Mouse (Mus musculus) embryonic facial prominence, embryonic 14.5 days (tissue): ENCODE measurements at regions not wholly inside any gene's neighbourhood (a gene's known extent, or its start where the extent isn't known, plus 50 kb on each side); places are given as distances from the start of the nearest gene placed in this dataset.
"Not testable (repeated sequence)": the region's sequence is repeated elsewhere in the genome, so short reads cannot be mapped to it uniquely, and the experiment has no call there.

Experiments
- ATAC-seq: fragments of 200-750 bp; cut with Nextera tagmentation; 2 replicates; pipeline ENCODE4 v1.8.0; 2017; ENCODE audit warnings: low read depth, moderate number of reproducible peaks, moderate TSS enrichment
- DNase-seq: peaks from one replicate; pipeline ENCODE4 v3.0.0-alpha.2; 2015; ENCODE audit warnings: low spot score
- H3K27ac ChIP-seq: fragments of 300-500 bp; sonication (generic); replicated peaks from 2 replicates; pipeline ENCODE4 v1.5.1; 2014; ENCODE audit warnings: low read depth, mild to moderate bottlenecking, low read length, moderate library complexity
- H3K27me3 ChIP-seq: fragments of 300-500 bp; sonication (generic); replicated peaks from 2 replicates; pipeline ENCODE4 v1.6.1; 2014; ENCODE audit warnings: low read length; ENCODE audit not compliant: control insufficient read depth, insufficient read depth
- H3K36me3 ChIP-seq: fragments of 300-500 bp; sonication (generic); 2 replicates; pipeline ENCODE4 v1.6.1; 2014; ENCODE audit warnings: low read length, mixed read lengths; ENCODE audit not compliant: control insufficient read depth, insufficient read depth
- H3K4me1 ChIP-seq: fragments of 300-500 bp; sonication (generic); 2 replicates; pipeline ENCODE4 v1.6.1; 2014; ENCODE audit warnings: antibody characterized with exemption, low read length; ENCODE audit not compliant: control insufficient read depth, insufficient read depth
- H3K4me2 ChIP-seq: fragments of 300-500 bp; sonication (generic); 2 replicates; pipeline ENCODE4 v1.6.1; 2014; ENCODE audit warnings: low read depth, mild to moderate bottlenecking, low read length, moderate library complexity, mixed read lengths
- H3K4me3 ChIP-seq: fragments of 300-500 bp; sonication (generic); 2 replicates; pipeline ENCODE4 v1.5.1; 2014; ENCODE audit warnings: low read depth, mild to moderate bottlenecking, low read length
- H3K9ac ChIP-seq: fragments of 300-500 bp; sonication (generic); 2 replicates; pipeline ENCODE4 v1.6.1; 2014; ENCODE audit warnings: low read depth, mild to moderate bottlenecking, low read length, moderate library complexity, mixed read lengths
- H3K9me3 ChIP-seq: fragments of 300-500 bp; sonication (generic); 2 replicates; pipeline ENCODE4 v1.6.1; 2016; ENCODE audit warnings: low read length; ENCODE audit not compliant: control insufficient read depth
- WGBS: fragments of 180-500 bp; shearing (Covaris S2); extraction: QIAGEN DNeasy Blood & Tissue Kit; methylation state at CpG from one replicate; pipeline ENCODE4 v1.1.7; 2014; 5-methylcytosine and 5-hydroxymethylcytosine counted together

GRCm38 (mm10) chr5:25639187-25639586, 66.4 kb downstream of the Xrcc2 start:
- no peak for ATAC-seq

GRCm38 (mm10) chr5:25638097-25638496, 67.5 kb downstream of the Xrcc2 start:
- no peak overlapping the region for H3K27ac ChIP-seq
- ATAC-seq (peak; percentile 18; the same call in 1 of the 2 replicates), DNase-seq (peak; percentile 31)
- H3K4me1 ChIP-seq, result no peaks in the 10 kb centered on the region
- no peaks in the 10 kb centered on the region for H3K36me3 ChIP-seq
- H3K9ac ChIP-seq, result no peak overlapping the region
- H3K4me2 ChIP-seq, result no peak overlapping the region
- H3K27me3 ChIP-seq, result no peaks in the 10 kb centered on the region
- no peak overlapping the region for H3K4me3 ChIP-seq
- 0 out of 2 replicates have a peak, but pooled peaks cover 4% of the 10 kb centered on the region for H3K9me3 ChIP-seq

More at GRCm38 (mm10) chr5:25639187-25639586, 66.4 kb downstream of the Xrcc2 start:
- 83% methylated on average over 5 of the region's 5 CpGs for WGBS
- Histone ChIP-seq H3K36me3 (no peaks in the 10 kb centered on the region), H3K27ac (no peak overlapping the region), H3K27me3 (no peaks in the 10 kb centered on the region), H3K9ac (no peak overlapping the region), H3K9me3 (0 out of 2 replicates have a peak, but pooled peaks cover 4% of the 10 kb centered on the region), H3K4me2 (no peak overlapping the region), H3K4me3 (no peak overlapping the region), H3K4me1 (no peaks in the 10 kb centered on the region)
- DNase-seq, result no peak

DNA sequence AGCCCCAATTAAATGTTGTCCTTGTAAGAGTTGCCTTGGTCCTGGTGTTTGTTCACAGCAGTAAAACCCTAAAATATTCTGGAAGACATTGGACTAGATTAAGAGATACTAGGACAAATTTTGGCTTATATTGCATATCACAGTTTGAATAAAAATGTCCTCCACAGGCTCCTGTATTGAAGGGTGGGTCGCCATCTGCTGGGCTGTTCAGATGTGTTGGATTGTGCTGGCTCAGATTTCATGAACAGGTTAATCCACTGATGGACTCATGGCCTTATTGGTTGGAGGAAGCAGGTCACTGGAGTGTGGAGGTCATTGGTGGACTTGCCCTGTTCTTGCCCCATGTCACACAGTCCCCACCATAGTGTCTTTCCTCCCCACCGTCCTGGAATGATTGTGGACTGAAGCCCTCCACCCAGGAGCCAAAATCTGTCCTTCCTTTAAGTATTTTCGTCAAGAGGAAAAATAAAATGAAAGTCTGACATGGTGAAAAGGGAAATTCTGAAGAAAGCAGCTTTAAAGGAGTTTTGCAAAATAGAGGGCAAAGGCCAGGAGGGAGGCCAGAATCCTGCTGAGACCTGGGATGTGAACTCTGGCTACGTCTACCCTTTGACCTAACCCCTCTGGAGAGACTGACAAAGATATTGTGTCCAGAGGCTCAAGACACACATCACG, 72.6 kb downstream of the Xrcc2 start:
- no peaks in the 10 kb centered on the region for H3K36me3 ChIP-seq
- no peak overlapping the region for H3K4me3 ChIP-seq
- no peak for ATAC-seq
- 68% methylated on average over 5 of the region's 5 CpGs for WGBS
- no peaks in the 10 kb centered on the region for H3K4me1 ChIP-seq
- no peak overlapping the region for H3K27ac ChIP-seq
- H3K27me3 ChIP-seq, result no peaks in the 10 kb centered on the region
- H3K9ac ChIP-seq, result no peak overlapping the region
- H3K4me2 ChIP-seq, result no peak overlapping the region
- 0 out of 2 replicates have a peak, but pooled peaks cover 7% of the 10 kb centered on the region for H3K9me3 ChIP-seq
- no peak for DNase-seq

DNA sequence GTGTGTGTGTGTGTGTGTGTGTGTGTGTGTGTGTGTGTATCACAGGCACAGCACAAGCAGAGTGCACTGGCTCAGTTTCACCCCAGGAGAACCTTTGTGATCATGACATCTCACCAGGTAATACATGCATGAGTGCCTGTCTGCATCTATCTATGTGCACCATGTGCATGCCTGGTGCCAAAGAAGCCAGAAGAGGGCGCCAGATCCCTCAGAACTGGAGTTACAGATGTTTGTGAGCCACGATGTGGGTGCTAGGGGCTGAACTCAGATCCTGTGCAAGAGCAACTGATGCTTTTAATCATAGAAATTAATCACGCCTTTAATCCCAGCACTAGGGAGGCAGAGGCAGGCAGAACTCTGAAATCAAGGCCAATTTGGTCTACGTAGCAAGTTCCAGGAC, 75.9 kb downstream of the Xrcc2 start:
- no peak overlapping the region for H3K4me3 ChIP-seq
- H3K9me3 ChIP-seq, result 0 out of 2 replicates have a peak, but pooled peaks cover 3% of the 10 kb centered on the region
- H3K27ac ChIP-seq, result no peak overlapping the region
- no peak for DNase-seq
- no peaks in the 10 kb centered on the region for H3K27me3 ChIP-seq
- 85% methylated on average over 4 of the region's 4 CpGs for WGBS
- H3K4me1 ChIP-seq, result no peaks in the 10 kb centered on the region
- no peak for ATAC-seq
- no peak overlapping the region for H3K4me2 ChIP-seq
- H3K36me3 ChIP-seq, result no peaks in the 10 kb centered on the region
- no peak overlapping the region for H3K9ac ChIP-seq

DNA sequence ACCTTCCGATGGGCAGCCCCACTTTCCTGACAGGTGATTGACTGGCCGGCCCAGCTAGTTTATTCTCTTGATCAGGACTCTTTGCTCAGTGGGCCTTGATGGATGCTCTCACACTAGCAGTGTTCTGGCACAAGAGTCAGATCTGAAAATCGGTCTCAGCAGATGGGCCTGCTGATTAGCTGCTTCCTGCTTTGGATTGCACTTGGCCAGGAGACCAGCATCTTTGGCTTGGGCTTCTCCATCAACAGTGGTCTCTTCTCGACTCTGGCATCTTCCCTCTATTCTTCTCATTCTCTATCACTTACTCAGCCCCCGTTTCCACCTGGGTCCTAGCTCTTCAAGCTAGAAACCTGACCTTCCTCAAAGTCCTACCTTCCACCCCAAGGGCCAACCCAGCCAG, 77.1 kb downstream of the Xrcc2 start:
- DNase-seq (no peak), ATAC-seq (no peak)
- WGBS, result 88% methylated on average over 5 of the region's 5 CpGs
- H3K36me3 ChIP-seq, result no peaks in the 10 kb centered on the region
- H3K4me1 ChIP-seq, result no peaks in the 10 kb centered on the region
- no peak overlapping the region for H3K4me3 ChIP-seq
- H3K27me3 ChIP-seq, result no peaks in the 10 kb centered on the region
- 0 out of 2 replicates have a peak, but pooled peaks cover 3% of the 10 kb centered on the region for H3K9me3 ChIP-seq
- H3K9ac ChIP-seq, result no peak overlapping the region
- H3K27ac ChIP-seq, result no peak overlapping the region
- H3K4me2 ChIP-seq, result no peak overlapping the region

DNA sequence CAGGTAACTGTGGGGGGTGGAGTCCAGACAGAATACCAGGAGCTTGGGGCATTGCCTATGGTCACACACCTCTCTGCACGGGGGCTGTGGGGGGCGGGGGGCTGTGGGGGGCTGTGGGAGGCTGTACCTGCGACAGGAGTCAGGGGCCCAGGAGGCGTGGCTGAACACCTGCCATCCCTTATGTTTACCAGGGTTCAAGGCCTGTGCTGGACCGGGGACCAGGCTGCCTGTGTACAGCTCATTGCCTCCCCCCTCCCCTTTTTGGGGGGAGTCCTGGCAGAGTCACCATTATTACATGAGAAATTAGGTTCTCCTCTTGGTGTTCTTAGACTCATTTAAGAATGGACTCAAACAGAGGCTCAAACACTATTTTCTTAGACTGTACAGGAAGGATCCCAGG, 78.5 kb downstream of the Xrcc2 start:
- DNase-seq, result no peak
- WGBS, result 71% methylated on average over 3 of the region's 5 CpGs
- no peak overlapping the region for H3K9ac ChIP-seq

DNA sequence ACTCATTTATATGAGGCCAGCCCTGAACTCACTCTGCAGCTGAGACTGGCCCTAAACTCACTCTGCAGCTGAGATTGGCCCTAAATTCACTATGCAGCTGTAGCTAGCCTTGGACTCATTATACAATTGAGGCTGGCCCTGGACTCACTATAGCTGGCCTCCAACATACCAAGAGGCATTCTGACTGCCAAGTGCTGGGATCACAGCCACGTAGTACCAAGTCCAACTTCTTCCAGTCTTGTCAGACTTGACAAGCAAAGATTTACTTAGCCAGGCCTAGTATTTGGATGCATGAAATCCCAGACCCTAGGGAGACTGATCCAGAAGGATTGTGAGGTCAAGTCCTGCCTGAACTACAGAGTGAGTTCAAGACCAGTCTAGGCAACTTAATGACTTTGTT, 81.6 kb downstream of the Xrcc2 start:
- no peaks in the 10 kb centered on the region for H3K9me3 ChIP-seq
- no peak for DNase-seq
- no peak overlapping the region for H3K4me3 ChIP-seq
- no peak for ATAC-seq
- H3K36me3 ChIP-seq, result no peaks in the 10 kb centered on the region
- no peaks in the 10 kb centered on the region for H3K4me1 ChIP-seq
- no peak overlapping the region for H3K4me2 ChIP-seq
- WGBS, result 50% methylated on average over 1 of the region's 1 CpGs
- no peaks in the 10 kb centered on the region for H3K27me3 ChIP-seq
- H3K9ac ChIP-seq, result no peak overlapping the region
- no peak overlapping the region for H3K27ac ChIP-seq

More for the DNA sequence above, 78.5 kb downstream of the Xrcc2 start:
- H3K4me1 ChIP-seq, result no peaks in the 10 kb centered on the region
- H3K4me3 ChIP-seq, result no peak overlapping the region
- no peak overlapping the region for H3K27ac ChIP-seq
- no peak overlapping the region for H3K4me2 ChIP-seq
- 0 out of 2 replicates have a peak, but pooled peaks cover 3% of the 10 kb centered on the region for H3K9me3 ChIP-seq
- no peaks in the 10 kb centered on the region for H3K27me3 ChIP-seq
- H3K36me3 ChIP-seq, result no peaks in the 10 kb centered on the region
- no peak for ATAC-seq

- H3K9ac ChIP-seq, result no peak overlapping the region
- no peaks in the 10 kb centered on the region for H3K4me1 ChIP-seq
- no peaks in the 10 kb centered on the region for H3K36me3 ChIP-seq
- ATAC-seq (no peak), DNase-seq (no peak)
- WGBS, result 78% methylated on average over 5 of the region's 5 CpGs
- H3K27me3 ChIP-seq, result no peaks in the 10 kb centered on the region
- no peak overlapping the region for H3K27ac ChIP-seq
- no peaks in the 10 kb centered on the region for H3K9me3 ChIP-seq
- no peak overlapping the region for H3K4me2 ChIP-seq
- H3K4me3 ChIP-seq, result no peak overlapping the region
These were observed 85.8 kb downstream of the Xrcc2 start for GRCm38 (mm10) chr5:25619872-25620271.

DNA sequence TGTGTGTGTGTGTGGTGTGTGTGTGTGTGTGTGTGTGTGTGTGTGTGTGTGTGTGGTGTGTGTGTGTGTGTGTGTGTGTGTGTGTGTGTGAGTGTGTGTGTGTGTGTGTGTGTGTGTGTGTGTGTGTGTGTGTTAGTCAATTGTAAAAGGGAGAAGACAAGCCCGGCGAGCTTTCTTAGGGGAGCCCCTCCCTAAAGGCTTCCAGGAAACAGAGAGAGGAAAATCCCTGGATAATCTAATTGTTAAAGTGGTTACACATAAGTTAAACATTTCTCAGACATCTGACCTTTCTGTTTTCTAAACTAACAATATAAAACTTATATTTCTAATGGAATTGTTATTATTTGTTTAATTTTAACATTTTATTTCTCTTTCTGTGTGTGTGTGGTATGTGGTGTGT, 86.3 kb downstream of the Xrcc2 start:
- not testable (repeated sequence) for H3K9me3 ChIP-seq, H3K4me3 ChIP-seq, H3K36me3 ChIP-seq, H3K4me2 ChIP-seq, H3K27ac ChIP-seq, H3K27me3 ChIP-seq, H3K9ac ChIP-seq, ATAC-seq, DNase-seq, H3K4me1 ChIP-seq
- 48% methylated on average over 2 of the region's 2 CpGs for WGBS
